Mouse (Mus musculus) stomach, embryonic 16.5 days (tissue): ENCODE results near the gene Gm7168. TPM values are rescaled to one million over a fixed set of nuclear protein-coding genes. Genes with fewer than 3 reads are reported as not detected.
A peak's percentile ranks its signal among the peaks of the same experiment; 100 is the strongest.
"Not testable (repeated sequence)": the region's sequence is repeated elsewhere in the genome, so short reads cannot be mapped to it uniquely, and the experiment has no call there.

Source experiments
- ATAC-seq: fragments of 200-750 bp; cut with Nextera tagmentation; 2 replicates; pipeline ENCODE4 v1.8.0; 2017; ENCODE audit warnings: moderate number of reproducible peaks, moderate TSS enrichment; ENCODE audit not compliant: insufficient read depth, low FRiP score
- H3K27ac ChIP-seq: fragments of 300-500 bp; sonication (generic); 2 replicates; pipeline ENCODE4 v1.5.1; 2014; ENCODE audit warnings: low read length
- H3K27me3 ChIP-seq: fragments of 300-500 bp; sonication (generic); 2 replicates; pipeline ENCODE4 v1.6.1; 2014; ENCODE audit warnings: low read length, control low read depth, mixed read lengths; ENCODE audit not compliant: control insufficient read depth, insufficient read depth
- H3K36me3 ChIP-seq: fragments of 300-500 bp; sonication (generic); 2 replicates; pipeline ENCODE4 v1.6.1; 2014; ENCODE audit warnings: low read length; ENCODE audit not compliant: control insufficient read depth, insufficient read depth
- H3K4me1 ChIP-seq: fragments of 300-500 bp; sonication (generic); 2 replicates; pipeline ENCODE4 v1.6.1; 2014; ENCODE audit warnings: low read length, control low read depth, mixed read lengths; ENCODE audit not compliant: control insufficient read depth, insufficient read depth
- H3K4me2 ChIP-seq: fragments of 300-500 bp; sonication (generic); 2 replicates; pipeline ENCODE4 v1.6.1; 2014; ENCODE audit warnings: low read depth, low read length, mixed read lengths
- H3K4me3 ChIP-seq: fragments of 300-500 bp; sonication (generic); replicated peaks from 2 replicates; pipeline ENCODE4 v1.5.1; 2014; ENCODE audit warnings: mild to moderate bottlenecking, low read length
- H3K9ac ChIP-seq: fragments of 300-500 bp; sonication (generic); 2 replicates; pipeline ENCODE4 v1.6.1; 2014; ENCODE audit warnings: low read length
- H3K9me3 ChIP-seq: fragments of 300-500 bp; sonication (generic); replicated peaks from 2 replicates; pipeline ENCODE4 v1.6.1; 2016; ENCODE audit warnings: low read length, control low read depth; ENCODE audit not compliant: control insufficient read depth
- WGBS: fragments of 180-500 bp; shearing (Covaris S2); extraction: QIAGEN DNeasy Blood & Tissue Kit; methylation state at CpG from one replicate; pipeline ENCODE4 v1.1.7; 2014; 5-methylcytosine and 5-hydroxymethylcytosine counted together
- polyA plus RNA-seq: library from polyadenylated mRNA; unstranded; fragments of >200 nt; fragmentation: Nextera tagmentation; extraction: Ambion mirVana; gene quantifications from 2 replicates; pipeline ENCODE4 v1.2.1, GENCODE M21; 2015

Gene Gm7168
- polyA plus RNA-seq, 1 experiment from 2014 or later: not detected

GRCm38 (mm10) chr17:13924588-13924987 is 23.6 kb upstream of the Gm7168 start:
- no peaks in the 10 kb centered on the region for H3K27me3 ChIP-seq
- no peaks in the 10 kb centered on the region for H3K4me1 ChIP-seq
- no peak overlapping the region for H3K4me3 ChIP-seq
- ATAC-seq: no peak
- H3K9ac ChIP-seq: no peak overlapping the region
- WGBS: 89% methylated on average over 2 of the region's 2 CpGs
- no peak overlapping the region for H3K27ac ChIP-seq
- H3K36me3 ChIP-seq: no peaks in the 10 kb centered on the region
- H3K4me2 ChIP-seq: no peak overlapping the region
- H3K9me3 ChIP-seq: no peaks in the 10 kb centered on the region

GRCm38 (mm10) chr17:13925931-13926330 is 22.2 kb upstream of the Gm7168 start:
- Histone ChIP-seq H3K4me1 (no peaks in the 10 kb centered on the region), H3K27me3 (no peaks in the 10 kb centered on the region), H3K4me2 (no peak overlapping the region), H3K4me3 (no peak overlapping the region), H3K9ac (no peak overlapping the region), H3K36me3 (no peaks in the 10 kb centered on the region), H3K27ac (no peak overlapping the region), H3K9me3 (no peaks in the 10 kb centered on the region)
- ATAC-seq: no peak
- 46% methylated on average over 3 of the region's 3 CpGs for WGBS

- no peak for ATAC-seq
- H3K4me2 ChIP-seq: no peak overlapping the region
- H3K36me3 ChIP-seq: no peaks in the 10 kb centered on the region
- H3K27ac ChIP-seq: no peak overlapping the region
- no peak overlapping the region for H3K4me3 ChIP-seq
- no peaks in the 10 kb centered on the region for H3K27me3 ChIP-seq
- no peaks in the 10 kb centered on the region for H3K4me1 ChIP-seq
- no peaks in the 10 kb centered on the region for H3K9me3 ChIP-seq
- WGBS: 81% methylated on average over 9 of the region's 9 CpGs
- no peak overlapping the region for H3K9ac ChIP-seq
Observed at GRCm38 (mm10) chr17:13930421-13930820, 17.8 kb upstream of the Gm7168 start.

GRCm38 (mm10) chr17:13935364-13935763 is 12.8 kb upstream of the Gm7168 start:
- WGBS: 96% methylated on average over 2 of the region's 2 CpGs

GRCm38 (mm10) chr17:13937787-13938186 is 10.4 kb upstream of the Gm7168 start:
- no peaks in the 10 kb centered on the region for H3K9me3 ChIP-seq
- no peak overlapping the region for H3K9ac ChIP-seq
- H3K36me3 ChIP-seq: no peaks in the 10 kb centered on the region
- no peak overlapping the region for H3K4me3 ChIP-seq
- no peaks in the 10 kb centered on the region for H3K27me3 ChIP-seq
- ATAC-seq: no peak
- 90% methylated on average over 4 of the region's 4 CpGs for WGBS
- H3K4me1 ChIP-seq: no peaks in the 10 kb centered on the region
- no peak overlapping the region for H3K27ac ChIP-seq
- no peak overlapping the region for H3K4me2 ChIP-seq

More at GRCm38 (mm10) chr17:13935364-13935763, 12.8 kb upstream of the Gm7168 start:
- not testable (repeated sequence) for H3K4me1 ChIP-seq, ATAC-seq, H3K36me3 ChIP-seq, H3K27me3 ChIP-seq, H3K9me3 ChIP-seq, H3K4me3 ChIP-seq, H3K27ac ChIP-seq, H3K4me2 ChIP-seq, H3K9ac ChIP-seq

GRCm38 (mm10) chr17:13938652-13939051 is 9.5 kb upstream of the Gm7168 start:
- no peak overlapping the region for H3K4me2 ChIP-seq
- no peaks in the 10 kb centered on the region for H3K9me3 ChIP-seq
- 56% methylated on average over 3 of the region's 3 CpGs for WGBS
- H3K4me3 ChIP-seq: no peak overlapping the region
- H3K9ac ChIP-seq: no peak overlapping the region
- ATAC-seq: peak; percentile 80; the same call in 1 of the 2 replicates
- no peaks in the 10 kb centered on the region for H3K36me3 ChIP-seq
- H3K27ac ChIP-seq: no peak overlapping the region
- no peaks in the 10 kb centered on the region for H3K27me3 ChIP-seq
- H3K4me1 ChIP-seq: no peaks in the 10 kb centered on the region

GRCm38 (mm10) chr17:13939231-13939630 is 8.9 kb upstream of the Gm7168 start:
- ATAC-seq, H3K4me2 ChIP-seq, H3K36me3 ChIP-seq, H3K9ac ChIP-seq, H3K4me1 ChIP-seq, H3K4me3 ChIP-seq, H3K9me3 ChIP-seq, H3K27me3 ChIP-seq, H3K27ac ChIP-seq: not testable (repeated sequence)
- WGBS: 77% methylated on average over 2 of the region's 2 CpGs

- ATAC-seq: no peak
- no peak overlapping the region for H3K4me3 ChIP-seq
- H3K36me3 ChIP-seq: no peaks in the 10 kb centered on the region
- H3K9me3 ChIP-seq: no peaks in the 10 kb centered on the region
- H3K9ac ChIP-seq: no peak overlapping the region
- H3K4me1 ChIP-seq: no peaks in the 10 kb centered on the region
- no peaks in the 10 kb centered on the region for H3K27me3 ChIP-seq
- H3K27ac ChIP-seq: no peak overlapping the region
- H3K4me2 ChIP-seq: no peak overlapping the region
- 93% methylated on average over 1 of the region's 1 CpGs for WGBS
Observed at GRCm38 (mm10) chr17:13940487-13940886, 7.7 kb upstream of the Gm7168 start.

GRCm38 (mm10) chr17:13951570-13951969 is 3.4 kb downstream of the Gm7168 start:
- not testable (repeated sequence) for H3K9me3 ChIP-seq, ATAC-seq, H3K36me3 ChIP-seq, H3K4me3 ChIP-seq, H3K27ac ChIP-seq, H3K9ac ChIP-seq, H3K27me3 ChIP-seq, H3K4me2 ChIP-seq, H3K4me1 ChIP-seq
- WGBS: 91% methylated on average over 1 of the region's 1 CpGs

GRCm38 (mm10) chr17:13958129-13958528 is 10.0 kb downstream of the Gm7168 start:
- H3K9ac ChIP-seq, H3K27me3 ChIP-seq, H3K27ac ChIP-seq, H3K4me2 ChIP-seq, H3K36me3 ChIP-seq, ATAC-seq, H3K4me1 ChIP-seq, H3K4me3 ChIP-seq, H3K9me3 ChIP-seq: not testable (repeated sequence)
- 31% methylated on average over 1 of the region's 2 CpGs for WGBS
